Mouse (Mus musculus): ENCODE data around the gene Herc2.

Herc2 gene

GRCm38 (mm10) chr7:56201483-56202218 lies 151.7 kb downstream of the Herc2 start:
- no peak for DNase-seq (ENCODE audit: low read depth, low spot score)

- no peak for DNase-seq (ENCODE audit: low read depth, low spot score)
These were observed 152.8 kb downstream of the Herc2 start for GRCm38 (mm10) chr7:56202843-56203242.

- no peak for DNase-seq (ENCODE audit: low read depth, low spot score)
These were observed 153.3 kb downstream of the Herc2 start for GRCm38 (mm10) chr7:56203286-56203685.

GRCm38 (mm10) chr7:56204877-56205276 lies 154.9 kb downstream of the Herc2 start:
- DNase-seq (ENCODE audit: low read depth, low spot score): no peak

- no peak for DNase-seq (ENCODE audit: low read depth, low spot score)
These were observed 170.8 kb downstream of the Herc2 start for GRCm38 (mm10) chr7:56220811-56221210.

GRCm38 (mm10) chr7:56235794-56236423 lies 185.9 kb downstream of the Herc2 start:
- no peak for DNase-seq (ENCODE audit: low read depth, low spot score)

- no peak for DNase-seq (ENCODE audit: low read depth, low spot score)
These were observed 186.6 kb downstream of the Herc2 start for GRCm38 (mm10) chr7:56236617-56237016.

DNA sequence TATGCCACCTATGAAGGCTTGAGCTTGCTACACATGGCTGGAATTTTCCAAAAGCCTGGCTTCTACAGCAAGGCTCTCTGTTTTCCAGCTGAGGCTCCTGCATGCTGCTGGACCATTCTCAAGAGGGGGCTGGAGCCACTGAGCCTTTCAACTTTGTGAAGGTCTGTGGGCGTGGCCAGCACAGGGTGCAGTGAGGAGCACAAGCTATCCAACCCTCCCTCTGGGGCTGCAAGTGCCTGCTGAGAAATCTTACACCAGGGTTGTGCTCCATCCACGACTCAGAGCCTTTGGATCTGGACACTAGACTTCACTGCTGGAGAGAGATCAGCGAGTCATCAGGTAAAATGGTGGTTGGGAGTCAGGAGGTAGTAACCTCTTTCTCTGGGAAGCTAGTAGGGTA lies 189.5 kb downstream of the Herc2 start, which contains the start of gene Oca2:
TSS of gene Oca2 (plus strand) at position 218 of the 400 bp plus-strand sequence.
- no peak for DNase-seq (ENCODE audit: low read depth, low spot score)

GRCm38 (mm10) chr7:56254568-56254967 lies 204.6 kb downstream of the Herc2 start:
- no peak for DNase-seq (ENCODE audit: low read depth, low spot score)

DNA sequence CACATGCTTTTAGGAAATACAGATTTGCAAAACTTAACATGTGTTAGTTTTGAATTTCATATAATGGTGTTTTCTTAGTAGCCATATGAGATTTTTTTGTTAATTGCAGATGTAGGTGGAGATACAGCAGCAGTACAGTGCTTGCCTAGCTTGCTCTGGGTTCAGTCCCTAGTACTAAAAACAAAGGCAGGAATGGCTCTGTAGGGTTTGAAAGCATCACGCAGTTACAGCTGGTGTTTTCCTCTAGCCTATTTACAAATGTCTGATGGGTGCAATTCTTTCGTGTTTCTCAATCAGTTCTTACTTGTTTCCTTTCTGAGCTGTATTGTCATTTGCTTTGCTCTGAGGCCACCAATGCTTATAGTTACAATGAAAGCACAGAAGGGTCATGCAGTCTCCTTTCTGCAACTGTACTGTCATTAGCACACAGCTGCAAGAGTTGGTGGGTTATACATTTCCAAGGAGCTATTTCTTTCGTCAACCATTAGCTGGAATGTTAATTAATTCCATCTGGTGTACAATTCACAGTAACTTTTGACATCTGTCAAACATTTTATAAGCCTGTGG lies 208.0 kb downstream of the Herc2 start:
- DNase-seq (ENCODE audit: low read depth, low spot score): no peak

GRCm38 (mm10) chr7:56277506-56277905 lies 227.5 kb downstream of the Herc2 start:
- DNase-seq (ENCODE audit: low read depth, low spot score): no peak
